Mouse (Mus musculus) thymus, postnatal 14 days (tissue): Measurements from ENCODE around the gene Gast.
"Not testable (repeated sequence)": the region's sequence is repeated elsewhere in the genome, so short reads cannot be mapped to it uniquely, and the experiment has no call there.

Experiments used
- DNase-seq: peaks from one replicate; pipeline ENCODE4 v3.0.0; 2021

Gene Gast

DNA sequence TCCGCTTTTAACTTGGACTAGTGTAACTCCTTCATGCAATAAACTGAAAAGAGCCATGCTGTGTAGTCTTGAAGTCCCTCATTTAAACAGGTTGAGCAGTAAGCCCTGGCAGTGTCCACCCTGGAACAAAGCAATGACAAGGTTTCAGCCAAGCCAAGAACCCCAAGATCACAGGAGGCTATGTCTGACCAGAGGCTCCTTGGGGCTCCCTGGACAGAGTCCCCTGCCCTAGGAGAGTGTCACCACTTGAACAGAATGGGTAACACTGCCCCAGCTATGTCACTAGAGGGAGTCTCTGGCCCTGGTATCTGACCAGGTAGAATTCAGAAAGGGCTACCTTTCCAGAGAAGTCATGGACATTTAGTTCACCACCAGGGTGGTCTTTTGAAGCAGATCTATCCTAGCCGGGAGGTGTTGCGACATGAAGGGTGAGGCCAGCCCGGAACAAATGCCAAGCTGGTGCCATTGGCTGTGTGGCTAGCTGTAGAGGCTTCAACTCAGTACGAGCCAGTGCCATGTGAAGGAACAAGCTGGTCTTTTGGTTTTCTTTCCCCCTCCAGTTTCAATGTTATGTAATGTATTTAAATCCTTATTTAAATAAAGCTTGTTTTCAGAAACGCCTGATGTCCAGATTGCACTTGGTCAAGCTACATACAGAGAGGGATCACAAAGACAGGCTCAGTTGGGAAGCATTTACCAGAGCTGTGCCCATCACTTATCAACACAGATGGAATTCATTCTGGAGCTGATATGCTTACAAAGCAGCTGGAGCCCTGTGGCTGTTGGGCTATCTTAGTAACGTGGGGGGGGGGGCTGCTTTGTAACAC, 12.5 kb upstream of the Gast start:
- not testable (repeated sequence) for DNase-seq

DNA sequence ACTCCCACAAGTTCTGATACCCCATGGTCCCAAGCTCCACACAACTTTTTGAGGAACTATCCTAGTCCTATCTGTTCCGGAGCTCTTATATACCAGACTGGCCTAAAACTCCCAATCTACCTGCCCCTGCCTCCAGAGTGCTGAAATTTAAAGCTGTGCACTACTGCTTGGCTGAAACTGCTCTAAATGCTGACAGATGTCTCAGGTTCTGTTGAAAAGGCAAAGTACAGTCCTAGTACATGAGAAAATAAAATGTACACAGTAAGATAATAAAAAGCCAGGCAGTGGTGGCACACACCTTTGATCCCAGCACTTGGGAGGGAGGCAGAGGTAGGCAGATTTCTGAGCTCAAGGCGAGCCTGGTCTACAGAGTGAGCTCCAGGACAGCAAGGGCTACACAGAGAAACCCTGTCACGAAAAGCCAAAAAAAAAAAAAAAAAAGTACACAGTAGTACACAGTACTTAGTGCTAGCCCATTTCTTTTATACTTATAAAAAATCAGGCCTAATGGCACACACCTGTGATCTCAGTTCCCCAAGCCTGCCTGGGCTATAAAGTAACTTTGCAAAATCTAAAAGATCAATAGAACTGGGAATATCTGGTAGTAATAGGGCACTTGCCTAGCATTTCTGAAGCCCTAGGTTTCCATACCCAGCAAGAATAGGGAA, 11.5 kb upstream of the Gast start:
- DNase-seq, result no peak

DNA sequence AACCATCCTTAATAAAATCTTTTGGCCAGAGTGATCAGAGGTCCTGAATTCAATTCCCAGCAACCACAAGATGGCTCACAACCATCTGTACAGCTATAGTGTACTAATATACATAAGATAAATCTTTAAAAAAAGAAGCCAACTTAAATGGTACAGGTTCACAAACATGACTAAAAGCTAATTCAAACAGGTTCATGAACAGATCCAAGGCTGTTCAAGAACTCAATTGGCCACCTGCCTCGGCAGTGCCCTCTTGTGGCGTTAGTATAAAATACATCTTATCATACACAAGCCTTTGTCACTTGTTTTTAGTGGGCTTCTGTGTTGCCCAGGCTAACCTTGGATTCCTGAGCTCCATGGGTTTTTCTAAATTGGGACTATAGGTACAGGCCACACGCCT, 10.6 kb upstream of the Gast start:
- peak; percentile 72 for DNase-seq

DNA sequence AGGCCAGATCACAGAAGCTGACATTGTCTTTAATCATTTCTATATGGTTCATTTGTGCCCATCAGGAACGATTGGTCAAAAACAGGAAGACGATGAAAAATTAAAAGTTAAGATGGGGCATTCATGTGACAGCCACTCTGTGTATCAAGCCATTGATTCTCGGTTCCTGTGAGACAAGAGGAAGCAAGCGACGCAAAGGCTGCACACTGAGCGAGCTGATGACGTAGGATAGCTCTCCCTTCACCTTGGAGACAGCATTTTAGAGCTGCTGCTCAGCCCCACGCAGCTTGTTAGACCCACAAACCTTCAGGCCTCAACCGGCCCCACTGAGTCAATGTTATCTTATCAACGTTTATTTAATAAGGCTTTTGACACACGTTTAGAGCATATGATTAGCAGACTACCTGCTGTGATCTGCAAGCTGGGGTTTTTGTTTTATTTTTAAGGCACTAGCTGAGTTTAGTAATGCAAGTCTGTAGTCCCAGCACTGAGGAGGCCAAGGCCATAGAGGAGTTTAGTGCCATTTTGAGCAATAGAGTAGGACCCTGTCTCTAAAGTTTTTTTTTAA, 9.1 kb upstream of the Gast start:
- DNase-seq, result no peak

DNA sequence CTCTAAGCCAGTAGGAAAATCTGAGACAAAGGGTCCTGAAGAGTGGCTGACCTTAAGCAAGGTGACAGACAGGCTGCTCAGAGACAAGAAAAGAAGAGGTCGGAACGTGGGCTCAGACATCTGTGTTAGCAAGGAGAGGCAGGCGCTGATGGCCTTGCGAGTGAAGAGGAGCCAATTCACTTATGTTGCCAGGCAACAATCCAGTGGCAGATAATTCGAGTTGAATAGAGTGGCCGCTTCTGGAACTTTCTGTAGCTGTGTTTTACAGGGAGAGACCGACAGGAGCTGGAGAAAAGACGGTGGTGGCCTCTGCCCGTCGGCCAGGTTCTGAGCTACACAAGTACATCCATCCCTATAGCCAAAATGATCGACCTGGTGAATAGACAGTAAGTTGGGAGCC, 6.9 kb upstream of the Gast start:
- DNase-seq, result no peak

DNA sequence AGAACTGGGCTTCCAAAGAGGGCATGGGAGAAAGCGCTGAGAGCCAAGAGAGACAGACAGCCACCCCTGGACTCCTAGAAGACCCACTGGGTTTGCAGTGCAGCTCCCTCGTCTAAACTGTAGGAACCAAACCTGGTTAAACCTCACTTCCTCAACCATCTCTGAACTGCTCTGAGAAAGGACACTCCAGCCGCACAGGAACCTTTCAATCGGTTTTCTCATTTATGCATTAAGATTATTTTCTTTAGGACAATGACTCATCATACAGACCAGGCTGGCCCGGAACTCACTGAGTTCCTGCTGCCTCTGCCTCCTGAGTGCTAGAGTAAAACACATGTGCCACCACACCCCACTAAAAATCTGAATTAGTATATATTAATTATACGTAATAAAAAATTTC, 6.4 kb upstream of the Gast start:
- DNase-seq, result no peak

DNA sequence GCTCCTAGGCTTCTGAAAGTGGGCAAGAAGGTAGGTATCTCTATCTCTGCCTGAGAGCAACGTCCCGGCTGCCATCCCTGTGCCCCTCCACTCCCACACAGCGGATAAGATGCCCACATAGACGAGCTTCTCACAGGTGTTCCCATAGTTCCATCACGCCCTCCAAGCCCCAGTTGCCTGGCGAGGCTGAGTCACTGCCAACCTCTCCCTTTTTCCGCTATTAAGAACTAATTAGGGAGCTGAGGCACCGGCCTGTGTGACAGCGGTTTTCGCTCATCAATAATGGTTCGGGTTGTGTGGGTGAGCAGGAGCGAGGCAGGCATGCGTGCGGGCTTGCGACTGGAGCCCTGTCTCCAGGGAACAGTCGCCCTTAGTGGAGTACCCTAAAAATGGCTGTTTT, 4.0 kb upstream of the Gast start:
- DNase-seq, result no peak

DNA sequence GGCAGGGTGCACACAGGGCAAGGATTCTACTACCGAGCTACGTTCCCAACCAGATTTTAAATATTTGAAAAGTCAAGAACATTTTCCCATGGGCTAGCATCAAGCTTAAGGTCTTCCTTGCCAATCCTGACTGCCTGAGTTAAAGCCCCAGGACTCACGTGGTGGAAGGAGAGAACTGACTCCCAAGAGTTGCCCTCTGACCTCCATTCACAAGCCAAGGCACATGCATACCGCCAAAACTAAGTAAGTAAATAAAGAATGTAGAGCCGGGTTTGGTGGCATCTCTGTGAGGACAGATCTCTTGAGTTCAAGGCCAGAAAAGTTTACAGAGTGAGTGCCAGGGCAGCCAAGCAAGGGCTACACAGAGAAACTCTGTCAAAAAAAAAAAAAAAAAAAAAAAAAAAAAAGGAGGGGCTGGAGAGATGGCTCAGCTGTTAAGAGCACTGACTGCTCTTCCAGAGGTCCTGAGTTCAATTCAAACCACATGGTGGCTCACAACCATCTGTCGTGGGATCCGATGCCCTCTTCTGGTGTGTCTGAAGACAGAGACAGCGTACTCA, 3.3 kb upstream of the Gast start:
- DNase-seq, result not testable (repeated sequence)

DNA sequence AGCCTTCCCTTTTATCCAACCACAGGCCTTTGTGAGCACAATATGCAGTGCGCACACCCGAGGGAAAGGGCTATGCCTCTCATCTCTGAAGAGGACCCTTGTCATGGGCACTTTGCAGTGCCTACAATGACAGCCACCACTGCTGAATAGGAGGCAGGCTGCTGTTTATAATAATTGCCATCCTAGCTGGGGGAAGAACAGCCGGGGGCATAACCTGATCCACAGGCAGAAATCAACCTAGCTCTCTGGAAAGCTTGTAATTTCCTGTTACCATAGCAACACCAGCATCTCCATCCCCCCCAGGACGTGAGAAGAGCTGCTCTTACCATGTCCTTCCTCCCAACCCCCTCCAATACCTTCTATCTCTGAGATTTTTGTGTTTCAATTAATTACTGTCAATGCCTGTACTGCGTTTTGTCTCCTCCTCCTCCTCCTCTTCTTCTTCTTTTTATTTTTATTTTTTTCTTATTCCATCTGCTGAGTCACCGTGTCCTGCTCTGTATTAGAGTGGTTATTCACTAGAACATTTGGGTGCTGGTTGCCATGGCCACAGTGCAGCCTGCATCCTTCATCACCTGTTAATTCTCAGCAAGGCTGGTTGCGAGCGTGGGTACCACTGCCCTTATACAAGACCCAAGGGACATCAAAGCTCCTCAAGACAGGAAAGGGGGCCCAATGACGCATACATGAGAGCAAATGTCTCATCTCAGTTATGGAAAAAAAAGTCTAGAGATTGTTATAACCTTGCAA, 1.3 kb upstream of the Gast start:
- no peak for DNase-seq

DNA sequence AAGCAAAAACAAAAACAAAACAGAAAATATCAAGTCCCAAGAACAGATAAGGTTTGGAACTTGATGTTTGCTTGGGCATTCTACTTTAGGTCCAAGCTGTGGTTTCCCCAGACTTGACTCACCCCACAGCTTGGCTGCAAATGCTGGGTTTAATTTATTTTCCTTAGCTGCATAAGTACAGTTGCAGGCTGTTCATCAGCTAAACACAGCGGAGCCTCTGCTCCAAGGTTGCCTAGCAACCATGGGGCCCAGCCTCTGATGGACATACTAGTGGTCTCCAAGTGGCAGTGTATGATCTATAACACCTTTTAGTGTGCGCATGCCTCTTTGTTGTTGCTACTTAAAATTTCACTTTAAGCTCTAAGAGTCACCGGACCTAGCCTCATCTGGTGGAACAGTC, 1.5 kb downstream of the Gast start:
- DNase-seq, result no peak

DNA sequence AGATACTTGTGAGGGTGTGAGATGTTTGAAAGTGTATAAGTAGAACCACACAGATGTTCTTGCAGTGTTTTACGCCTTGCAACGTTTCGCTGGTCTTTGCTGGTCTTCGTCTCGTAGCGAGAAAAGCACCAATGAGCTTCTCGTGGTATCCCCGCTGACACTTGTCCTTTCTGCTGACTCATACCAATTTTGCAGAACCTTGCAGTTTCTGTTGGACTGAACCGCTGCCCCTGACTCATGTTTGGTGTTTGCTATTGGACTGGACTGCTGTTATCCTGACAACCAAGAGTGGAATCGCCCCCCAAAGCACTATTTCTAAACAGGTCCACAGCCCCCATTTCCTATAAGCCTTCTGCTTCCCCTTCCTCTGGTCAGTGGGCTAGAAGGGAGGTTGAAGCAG, 10.1 kb downstream of the Gast start:
- no peak for DNase-seq

DNA sequence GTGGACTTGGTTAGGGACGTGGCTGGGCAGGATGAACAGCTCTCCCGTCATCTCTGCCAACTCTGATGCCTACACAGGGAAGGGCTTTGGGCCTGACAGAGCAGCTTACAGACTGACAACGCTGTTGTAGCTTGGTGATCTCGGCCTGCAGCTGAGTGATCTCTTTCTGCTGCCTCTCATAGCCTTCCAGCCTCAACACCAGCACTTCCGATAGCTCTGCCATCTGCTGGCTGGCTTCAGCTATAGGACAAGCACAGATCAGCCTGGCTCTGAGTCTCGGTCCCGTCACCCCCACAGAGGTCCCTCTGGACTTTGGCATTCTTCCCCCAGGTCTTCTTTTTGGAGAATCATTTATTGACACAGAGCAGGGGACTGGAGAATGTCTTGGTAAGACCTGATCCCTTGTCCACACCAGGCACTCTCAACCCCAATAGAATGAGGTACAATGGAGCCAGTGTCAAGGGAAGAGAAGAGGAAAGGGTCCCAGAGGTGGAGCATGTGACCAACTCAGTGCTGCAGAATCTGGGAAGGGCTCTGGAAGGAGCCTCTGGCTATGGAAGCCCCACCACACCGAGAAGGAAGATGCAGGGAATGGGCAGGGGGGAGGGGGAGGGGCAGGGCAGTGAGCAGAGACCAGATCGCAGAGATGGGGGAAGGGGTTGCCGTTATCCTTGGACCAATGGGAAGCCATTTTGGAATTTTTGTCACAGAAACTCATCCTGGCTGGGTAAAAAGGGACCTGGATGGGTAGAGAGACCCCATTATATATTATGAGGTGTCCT, 18.1 kb downstream of the Gast start:
- DNase-seq, result peak; percentile 52

DNA sequence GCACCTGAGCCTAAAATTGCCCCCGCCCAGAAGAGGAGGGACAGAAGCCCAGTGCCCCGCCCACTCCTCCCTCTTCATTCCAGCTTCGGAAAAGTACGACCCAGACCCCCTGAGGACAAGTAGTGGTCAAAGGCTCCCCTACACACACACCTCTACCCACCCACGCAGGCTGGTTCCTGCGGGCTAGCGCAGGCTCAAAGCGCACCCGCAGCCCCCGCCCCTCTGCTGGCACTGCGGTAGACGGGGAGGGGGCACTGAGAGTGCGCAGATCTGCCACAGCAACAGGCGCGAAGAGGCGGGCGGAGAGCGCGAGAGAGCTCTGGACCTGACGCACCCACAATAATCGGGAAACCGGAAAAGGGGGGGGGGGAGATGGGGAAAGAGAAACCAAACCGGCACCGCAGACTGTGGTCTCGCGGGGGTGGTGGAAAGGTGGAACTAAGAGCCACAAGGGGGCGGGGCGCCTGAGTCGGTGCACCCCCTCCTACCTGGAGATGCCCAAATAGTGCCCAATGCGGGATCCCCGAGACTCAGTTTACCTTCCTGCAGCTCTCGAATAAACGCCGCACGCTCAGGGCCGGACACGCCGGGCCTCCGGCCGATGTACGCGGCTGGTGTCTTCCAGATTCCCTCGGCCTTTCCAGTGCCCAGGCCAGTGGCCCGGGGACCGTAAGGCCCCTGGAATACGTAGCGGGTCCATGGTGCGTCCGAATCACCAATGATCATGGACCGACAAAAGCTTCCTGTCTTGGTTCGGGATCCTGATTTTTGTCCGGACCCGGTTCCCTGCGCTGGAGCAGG, 21.1 kb downstream of the Gast start:
- peak; percentile 74 for DNase-seq

DNA sequence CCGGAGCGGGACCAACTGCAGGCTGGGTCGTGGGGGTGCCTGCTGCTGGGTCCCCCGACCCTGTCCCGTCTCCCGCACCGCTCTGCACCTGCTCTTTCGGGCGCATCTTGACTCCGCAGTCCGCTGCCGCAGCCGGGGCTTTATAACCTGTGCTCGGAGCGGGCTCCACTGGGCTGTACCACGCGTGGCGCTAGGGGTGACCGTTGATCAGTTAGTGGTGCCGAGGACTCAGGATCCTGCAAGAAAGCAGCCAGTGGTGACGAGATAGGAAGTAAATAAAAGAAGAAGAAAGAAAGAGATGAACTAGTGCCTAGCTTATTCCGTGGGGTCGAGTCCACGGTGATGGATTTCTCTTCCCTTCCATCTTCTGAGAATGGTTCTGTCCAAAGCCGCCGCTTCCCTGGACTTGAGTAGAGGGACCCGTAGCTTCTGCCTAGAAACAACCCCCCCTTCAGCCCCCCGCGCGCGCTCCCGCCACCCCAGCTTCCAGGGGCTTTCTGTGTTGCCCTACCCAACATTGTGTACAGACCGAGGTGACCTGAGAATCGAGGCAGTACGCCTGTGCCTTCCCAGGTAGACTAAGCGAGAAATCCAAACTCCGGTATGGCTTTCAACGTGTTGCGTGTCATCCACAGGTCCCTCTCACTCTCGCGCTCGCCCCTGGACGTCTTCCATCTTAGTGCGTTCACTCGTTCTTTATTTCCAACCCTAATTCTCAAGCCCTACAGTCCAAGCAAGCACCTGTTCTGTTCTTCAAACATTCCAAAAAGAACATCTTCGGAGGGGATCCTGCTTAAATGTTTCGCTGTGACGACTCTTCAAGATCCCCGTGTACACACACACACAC, 22.0 kb downstream of the Gast start, which contains the start of gene Hap1:
Gene Hap1, minus strand, starts transcription at position 157 of the 847 bp plus-strand sequence.
- peak; percentile 69 for DNase-seq

DNA sequence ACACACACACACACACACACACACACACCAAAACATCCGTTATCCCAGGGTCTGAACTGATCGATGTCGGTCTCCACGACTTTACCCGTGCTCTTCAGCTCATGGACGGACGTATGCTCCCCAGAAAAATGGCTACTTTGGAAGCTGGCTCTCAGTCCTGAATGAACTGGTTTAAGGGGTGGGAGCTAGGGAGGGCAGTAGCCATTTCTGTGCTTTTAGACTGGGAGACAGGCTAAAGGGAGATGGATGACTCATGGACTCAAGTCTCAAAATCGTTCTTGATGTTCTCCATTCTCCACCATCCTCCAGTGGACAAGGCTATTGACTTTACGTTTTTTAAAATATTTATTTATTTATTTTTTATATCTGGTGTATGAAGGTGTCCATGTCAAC, 22.6 kb downstream of the Gast start:
- DNase-seq, result no peak

DNA sequence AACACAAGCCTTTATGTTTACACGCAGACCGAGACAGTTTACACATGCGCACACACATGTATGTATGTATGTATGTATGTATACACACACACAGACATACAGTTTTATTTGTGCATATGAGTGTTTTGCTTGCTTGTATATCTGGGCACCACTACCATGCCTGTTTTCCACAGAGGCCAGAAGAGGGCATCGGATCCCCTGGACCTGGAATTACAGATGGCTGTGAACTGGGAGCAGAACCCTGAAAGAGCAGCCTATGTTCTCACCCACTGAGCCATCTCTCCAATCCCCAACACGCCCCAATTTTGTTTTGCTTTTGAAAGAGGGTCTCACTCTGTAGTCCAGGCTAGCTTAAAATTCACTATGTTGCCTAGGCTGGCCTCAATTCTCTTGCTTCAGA, 23.2 kb downstream of the Gast start:
- DNase-seq, result no peak

DNA sequence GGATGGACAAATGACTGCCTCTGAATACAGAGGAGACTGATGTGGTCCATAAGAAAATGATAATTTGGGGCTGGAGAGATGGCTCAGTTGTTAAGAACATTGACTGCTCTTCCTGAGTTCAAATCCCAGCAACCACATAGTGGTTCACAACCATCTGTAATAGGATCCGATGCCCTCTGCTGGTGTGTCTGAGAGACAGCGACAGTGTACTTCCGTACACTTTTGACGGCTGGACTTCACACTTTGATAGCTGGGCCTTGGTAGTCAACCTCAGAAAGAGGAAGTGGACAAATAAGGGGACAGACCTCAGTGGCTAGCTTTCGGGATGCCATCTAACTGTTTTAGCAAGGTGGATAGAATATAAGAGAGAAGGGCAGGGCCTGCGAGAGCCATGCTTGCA, 26.0 kb downstream of the Gast start:
- DNase-seq, result no peak

DNA sequence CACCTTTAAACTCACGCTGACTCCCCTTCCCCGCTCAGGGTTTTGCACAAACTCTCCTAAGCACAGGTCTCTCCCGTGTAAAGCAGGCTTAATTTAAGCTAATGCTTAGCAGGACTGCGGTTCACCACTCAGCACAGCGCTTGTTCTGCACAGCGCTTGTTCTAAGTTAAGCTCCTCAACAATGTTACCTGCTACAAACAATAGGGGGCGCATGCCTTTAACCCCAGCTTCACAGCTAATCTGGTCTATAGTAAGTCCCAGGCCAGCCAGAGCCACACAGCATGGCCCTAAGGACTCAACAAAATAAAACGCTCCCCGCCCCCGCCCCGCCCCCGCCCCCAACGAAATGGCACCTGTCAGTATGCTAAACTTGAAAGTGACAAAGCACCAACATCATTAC, 26.9 kb downstream of the Gast start:
- DNase-seq, result not testable (repeated sequence)

DNA sequence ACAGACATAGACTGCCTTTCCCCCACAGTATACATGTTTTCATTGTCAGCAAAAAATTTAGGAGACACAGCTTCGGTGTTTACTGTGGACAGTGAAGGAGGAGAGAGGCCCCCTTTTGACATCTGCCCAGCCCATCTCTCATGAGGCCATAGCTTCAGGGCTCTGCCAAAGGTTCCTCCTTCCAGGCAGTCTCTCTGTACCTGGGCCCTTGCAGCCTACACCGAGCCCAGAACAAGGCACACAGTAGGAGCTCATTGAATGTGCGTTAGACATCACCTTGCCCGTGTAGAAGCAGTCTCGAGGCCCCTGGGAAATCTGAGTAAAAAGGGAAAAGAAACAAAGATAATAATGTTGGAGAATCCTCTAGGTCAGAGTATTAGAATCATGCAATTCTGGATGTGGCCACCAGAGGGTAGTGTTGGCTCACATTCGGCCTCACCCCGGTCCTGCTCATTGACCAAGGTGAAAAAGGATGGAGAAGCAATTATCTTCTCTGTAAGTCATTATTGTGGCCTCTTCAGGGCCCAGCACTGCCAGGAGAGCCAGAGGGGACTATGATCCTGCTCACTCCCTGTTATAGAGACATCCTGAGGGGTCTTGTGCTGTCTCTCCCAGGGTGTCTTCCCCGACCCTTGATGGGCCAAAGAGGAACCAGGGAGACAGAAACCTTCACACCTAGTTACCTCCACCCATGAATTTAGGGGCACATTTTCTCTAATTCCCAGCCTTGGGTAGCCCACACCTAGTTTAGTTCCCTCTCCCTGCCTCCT, 28.2 kb downstream of the Gast start:
- DNase-seq, result peak; percentile 80
